Mouse (Mus musculus) gastrocnemius, postnatal 4 days (tissue): Measurements from ENCODE around the gene Gm17631. TPM values are rescaled to one million over a fixed set of nuclear protein-coding genes. Genes with fewer than 3 reads are reported as not detected.
"Not testable (repeated sequence)": the region's sequence is repeated elsewhere in the genome, so short reads cannot be mapped to it uniquely, and the experiment has no call there.

Source experiments
- DNase-seq, 2 experiments: peaks; one replicate each; pipeline ENCODE4 v3.0.0; 2021 to 2022; ENCODE audit warnings: low spot score in 2 of 2, mixed read lengths in 2 of 2
- long read RNA-seq, 2 experiments: library from polyadenylated mRNA; stranded (forward); transcript quantifications; one replicate each; pipeline ENCODE4 v2.0.0; 2021
- total RNA-seq, 2 experiments: library from RNA; stranded (reverse); gene quantifications; 2 replicates each; pipeline ENCODE4 v1.2.3; 2021

Gm17631 gene
- not detected for total RNA-seq
- long read RNA-seq, experiment 1 = 0 reads
- long read RNA-seq, experiment 2 = 0 reads

DNA sequence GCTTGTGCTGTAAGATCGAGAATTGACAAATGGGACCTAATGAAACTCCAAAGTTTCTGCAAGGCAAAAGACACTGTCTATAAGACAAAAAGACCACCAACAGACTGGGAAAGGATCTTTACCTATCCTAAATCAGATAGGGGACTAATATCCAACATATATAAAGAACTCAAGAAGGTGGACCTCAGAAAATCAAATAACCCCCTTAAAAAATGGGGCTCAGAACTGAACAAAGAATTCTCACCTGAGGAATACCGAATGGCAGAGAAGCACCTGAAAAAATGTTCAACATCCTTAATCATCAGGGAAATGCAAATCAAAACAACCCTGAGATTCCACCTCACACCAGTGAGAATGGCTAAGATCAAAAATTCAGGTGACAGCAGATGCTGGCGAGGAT, at the start of gene Gm17631:
Gene Gm17631 (plus strand): TSS at position 301 of the 400 bp plus-strand sequence.
- DNase-seq = not testable (repeated sequence)

DNA sequence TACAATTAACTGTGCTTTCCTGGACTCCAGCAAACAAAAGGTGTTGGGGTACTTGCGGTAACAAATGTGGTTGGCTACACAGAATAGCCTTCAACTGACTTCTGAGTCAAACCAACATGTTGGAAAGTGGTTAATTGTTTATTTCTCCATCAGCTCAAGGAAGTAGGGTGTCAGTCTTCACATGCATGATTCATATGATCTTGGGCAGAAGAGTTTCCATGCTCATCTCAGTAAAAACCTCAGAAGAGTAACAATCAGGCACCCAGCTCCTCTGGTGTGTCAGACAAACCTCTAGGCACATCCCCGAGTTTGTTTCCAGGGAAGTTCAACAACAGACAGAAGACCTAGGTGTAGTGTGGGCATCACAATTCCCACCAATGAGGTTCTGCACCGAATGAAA, 44.7 kb upstream of the Gm17631 start:
- no peak for DNase-seq

DNA sequence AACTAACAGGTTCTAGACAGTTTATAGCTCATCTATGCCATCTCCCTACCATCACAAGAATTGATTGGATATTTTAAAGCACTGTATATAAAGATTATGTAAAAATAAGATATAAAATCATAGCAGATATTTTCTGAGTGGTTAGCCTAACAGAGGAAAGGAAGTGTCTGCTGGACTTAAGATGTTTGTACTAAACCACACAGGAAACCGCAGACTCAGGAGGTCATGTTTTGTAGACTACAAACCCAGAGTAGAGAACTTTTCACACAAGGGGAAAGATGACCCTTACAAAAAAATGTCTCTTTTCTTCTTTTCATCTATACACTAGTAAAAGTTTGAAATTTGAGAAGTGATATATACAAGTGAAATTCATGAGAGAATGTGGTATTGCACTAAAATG, 38.4 kb upstream of the Gm17631 start:
- no peak for DNase-seq

DNA sequence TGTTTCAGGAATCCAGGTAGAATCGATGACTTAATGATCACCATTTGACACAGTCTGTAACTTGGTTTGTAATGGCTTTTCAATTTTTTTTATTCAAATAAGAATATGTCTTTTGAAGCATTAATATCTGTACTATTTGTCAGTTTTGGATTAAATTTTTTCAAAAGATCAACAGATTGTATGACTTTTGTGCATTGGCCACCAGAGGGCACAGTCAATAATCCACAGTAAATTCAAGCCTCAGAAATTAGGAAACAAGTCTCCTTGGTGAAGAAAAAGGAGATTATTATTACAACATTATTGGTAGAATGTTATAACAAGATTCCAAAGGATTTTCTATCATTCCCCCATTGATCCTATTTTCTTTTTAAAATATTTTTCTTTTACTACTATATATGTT, 36.9 kb upstream of the Gm17631 start:
- DNase-seq = no peak

GRCm38 (mm10) chr6:129876549-129876948, 14.1 kb downstream of the Gm17631 start, which contains the start of gene Klra17:
Gene Klra17, minus strand, starts transcription at chr6:129876672.
- no peak for DNase-seq

GRCm38 (mm10) chr6:129882525-129882924, 20.1 kb downstream of the Gm17631 start:
- DNase-seq = no peak

Other genes with a start within 250 kb of the Gm17631 start
- gene Klrk1, start 238.8 kb upstream of the Gm17631 start, total RNA-seq = not detected
- not detected for gene Klrc3, start 219.3 kb upstream of the Gm17631 start, total RNA-seq
- gene Klrc2, start 202.0 kb upstream of the Gm17631 start, total RNA-seq = not detected
- not detected for gene Klrc1, start 183.7 kb upstream of the Gm17631 start, total RNA-seq
- not detected for gene Klri1, start 145.5 kb upstream of the Gm17631 start, total RNA-seq
- not detected for gene Klri2, start 122.2 kb upstream of the Gm17631 start, total RNA-seq
- gene Gm156, start 78.4 kb upstream of the Gm17631 start, total RNA-seq = not detected
- gene Klra17, start 14.0 kb downstream of the Gm17631 start, total RNA-seq = not detected
- not detected for gene Klra5, start 55.0 kb downstream of the Gm17631 start, total RNA-seq
- not detected for gene Klra6, start 164.3 kb downstream of the Gm17631 start, total RNA-seq
- gene Klra4, start 204.6 kb downstream of the Gm17631 start, total RNA-seq = not detected